Comparison of ENCODE assay signal across 23 mouse cellular contexts in the genomic region with DNA sequence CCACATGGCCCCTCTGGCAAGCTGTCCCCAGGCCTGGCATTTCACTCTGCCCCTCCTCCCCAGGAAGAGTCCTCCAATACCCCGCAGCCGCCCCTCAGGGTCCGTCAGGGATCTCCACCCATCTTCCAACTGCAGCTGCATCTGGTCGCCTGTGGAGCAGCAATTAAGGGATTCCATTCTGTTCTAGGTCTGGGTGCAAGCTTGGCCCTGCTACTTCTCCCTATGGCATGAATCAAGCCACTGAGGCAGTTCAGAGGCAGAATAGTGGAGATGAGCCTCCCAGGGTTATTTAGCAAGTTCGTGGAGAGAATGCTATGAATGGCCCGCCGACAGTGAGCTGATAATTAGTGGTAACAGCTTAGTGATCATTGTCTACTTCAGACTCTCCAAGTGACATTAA.
DNase-seq lines count a peak whose midpoint lies in the region; ATAC-seq and TF ChIP-seq lines count a peak whose summit lies in the region.
"Had no signal": no experiment of that assay in that cellular context is flagged by ENCODE, and none has a peak within 500 bp of the region (broad histone marks: within the 10 kb centered on the region; RNA-seq: fewer than 3 reads in every experiment).

No protein-coding gene starts in this region.

- DNase-seq in forebrain, embryonic 10.5 days (ENCODE audit: extremely low spot score, low spot score), result no peak
- no peak for DNase-seq in forebrain, postnatal 0 days
- no peak for DNase-seq in midbrain, embryonic 10.5 days (ENCODE audit: low spot score)
- DNase-seq in midbrain, embryonic 14.5 days, result no peak
- peak; percentile 73 for DNase-seq in Muller cell, postnatal 12 days (ENCODE audit: inconsistent ontology term)
- DNase-seq in right cerebral cortex, adult 2 months (ENCODE audit: low spot score in 2 of 2), result no peak
- DNase-seq: adrenal gland, adult 2 months; adrenal gland, postnatal 10 days; adrenal gland, postnatal 25 days; B cell, adult 2 months; cerebellum, adult 11-12 months; cerebellum, adult 2 months; cerebellum, adult 9-10 months; cerebellum, postnatal 10 days; cerebellum, postnatal 25 days had no signal

- peaks cover 87% of the 10 kb centered on the region for H3K27me3 ChIP-seq in forebrain, embryonic 12.5 days
- H3K27me3 ChIP-seq in forebrain, embryonic 10.5 days (ENCODE audit: poor library complexity, severe bottlenecking), result peaks cover 96% of the 10 kb centered on the region
- peaks cover 64% of the 10 kb centered on the region for H3K27me3 ChIP-seq in forebrain, embryonic 16.5 days (replicated peaks; ENCODE audit: control insufficient read depth, insufficient read depth, low read length)
- peaks cover 35% of the 10 kb centered on the region for H3K27me3 ChIP-seq in forebrain, postnatal 0 days (ENCODE audit: insufficient read depth, low read length)
- peaks cover 74% of the 10 kb centered on the region for H3K27me3 ChIP-seq in midbrain, embryonic 10.5 days (ENCODE audit: low read depth, poor library complexity, severe bottlenecking)
- H3K27me3 ChIP-seq in midbrain, embryonic 14.5 days (ENCODE audit: control insufficient read depth, insufficient read depth, low read length), result no peaks in the 10 kb centered on the region
- H3K27me3 ChIP-seq: CH12.LX had no signal

- no peak overlapping the region for H3K27ac ChIP-seq in forebrain, embryonic 12.5 days
- H3K27ac ChIP-seq in forebrain, embryonic 10.5 days, result no peak overlapping the region
- H3K27ac ChIP-seq in forebrain, embryonic 16.5 days (ENCODE audit: low read length), result no peak overlapping the region
- H3K27ac ChIP-seq in forebrain, postnatal 0 days (ENCODE audit: low read depth, low read length), result no peak overlapping the region
- H3K27ac ChIP-seq in midbrain, embryonic 10.5 days (replicated peaks), result 0 out of 2 replicates have a peak overlapping the region, but pooled peaks have one; percentile 1
- no peak overlapping the region for H3K27ac ChIP-seq in midbrain, embryonic 14.5 days (replicated peaks; ENCODE audit: low read depth, low read length)
- H3K27ac ChIP-seq: embryonic facial prominence, embryonic 10.5 days; embryonic facial prominence, embryonic 12.5 days; forebrain, embryonic 13.5 days had no signal

- no peak overlapping the region for H3K4me3 ChIP-seq in forebrain, embryonic 12.5 days (replicated peaks)
- no peak overlapping the region for H3K4me3 ChIP-seq in forebrain, embryonic 10.5 days
- no peak overlapping the region for H3K4me3 ChIP-seq in forebrain, embryonic 16.5 days (replicated peaks; ENCODE audit: low read length)
- H3K4me3 ChIP-seq in forebrain, postnatal 0 days (ENCODE audit: low read depth, low read length), result no peak overlapping the region
- no peak overlapping the region for H3K4me3 ChIP-seq in midbrain, embryonic 10.5 days
- H3K4me3 ChIP-seq in midbrain, embryonic 14.5 days (replicated peaks; ENCODE audit: low read depth, low read length), result no peak overlapping the region
- H3K4me3 ChIP-seq: embryonic facial prominence, embryonic 10.5 days; embryonic facial prominence, embryonic 12.5 days; forebrain, embryonic 13.5 days had no signal

- no peak for TF ChIP-seq CTCF in forebrain, postnatal 0 days (IDR thresholded peaks at IDR 0.05; ENCODE audit: low read depth)

- no peak overlapping the region for H3K9ac ChIP-seq in forebrain, embryonic 12.5 days
- no peak overlapping the region for H3K9ac ChIP-seq in forebrain, embryonic 16.5 days (replicated peaks; ENCODE audit: low read depth, low read length)
- no peak overlapping the region for H3K9ac ChIP-seq in forebrain, postnatal 0 days
- H3K9ac ChIP-seq in midbrain, embryonic 14.5 days (replicated peaks; ENCODE audit: low read length), result no peak overlapping the region
- H3K9ac ChIP-seq: embryonic facial prominence, embryonic 12.5 days; forebrain, embryonic 13.5 days had no signal

- WGBS in forebrain, embryonic 12.5 days, result 34% methylated on average over 7 of the region's 7 CpGs
- WGBS in forebrain, embryonic 10.5 days, result 44% methylated on average over 7 of the region's 7 CpGs
- WGBS in forebrain, embryonic 16.5 days, result 21% methylated on average over 7 of the region's 7 CpGs
- 11% methylated on average over 7 of the region's 7 CpGs for WGBS in forebrain, postnatal 0 days
- WGBS in midbrain, embryonic 10.5 days, result 57% methylated on average over 7 of the region's 7 CpGs
- WGBS in midbrain, embryonic 14.5 days, result 51% methylated on average over 7 of the region's 7 CpGs

- no peak overlapping the region for H3K4me2 ChIP-seq in forebrain, embryonic 12.5 days
- H3K4me2 ChIP-seq in forebrain, embryonic 16.5 days (ENCODE audit: low read length), result no peak overlapping the region
- H3K4me2 ChIP-seq in forebrain, postnatal 0 days (ENCODE audit: low read depth), result no peak overlapping the region
- H3K4me2 ChIP-seq in midbrain, embryonic 14.5 days (ENCODE audit: low read length), result no peak overlapping the region
- H3K4me2 ChIP-seq: embryonic facial prominence, embryonic 12.5 days; forebrain, embryonic 13.5 days had no signal

- no peaks in the 10 kb centered on the region for H3K9me3 ChIP-seq in forebrain, embryonic 12.5 days
- no peaks in the 10 kb centered on the region for H3K9me3 ChIP-seq in forebrain, embryonic 10.5 days
- H3K9me3 ChIP-seq in forebrain, embryonic 16.5 days (ENCODE audit: control insufficient read depth, low read length), result no peaks in the 10 kb centered on the region
- H3K9me3 ChIP-seq in forebrain, postnatal 0 days (ENCODE audit: low read length), result no peaks in the 10 kb centered on the region
- H3K9me3 ChIP-seq in midbrain, embryonic 10.5 days (replicated peaks), result no peaks in the 10 kb centered on the region
- H3K9me3 ChIP-seq in midbrain, embryonic 14.5 days (ENCODE audit: control insufficient read depth, low read length), result no peaks in the 10 kb centered on the region
- H3K9me3 ChIP-seq: embryonic facial prominence, embryonic 10.5 days; embryonic facial prominence, embryonic 12.5 days; forebrain, embryonic 13.5 days had no signal

- ATAC-seq in forebrain, embryonic 12.5 days (ENCODE audit: low FRiP score), result peak; percentile 4; the same call in 1 of the 2 replicates
- peak; percentile 31; the same call in 1 of the 2 replicates for ATAC-seq in forebrain, embryonic 16.5 days
- no peak for ATAC-seq in forebrain, postnatal 0 days
- no peak for ATAC-seq in midbrain, embryonic 14.5 days (ENCODE audit: low FRiP score, low TSS enrichment)
- ATAC-seq: CD4-positive, CD25-positive, alpha-beta regulatory T cell, adult 4 months; forebrain, embryonic 13.5 days had no signal

- no peaks in the 10 kb centered on the region for H3K36me3 ChIP-seq in forebrain, embryonic 12.5 days (replicated peaks)
- no peaks in the 10 kb centered on the region for H3K36me3 ChIP-seq in forebrain, embryonic 10.5 days (replicated peaks)
- no peaks in the 10 kb centered on the region for H3K36me3 ChIP-seq in forebrain, embryonic 16.5 days (ENCODE audit: control insufficient read depth, insufficient read depth)
- H3K36me3 ChIP-seq in forebrain, postnatal 0 days (ENCODE audit: insufficient read depth), result no peaks in the 10 kb centered on the region
- no peaks in the 10 kb centered on the region for H3K36me3 ChIP-seq in midbrain, embryonic 10.5 days
- no peaks in the 10 kb centered on the region for H3K36me3 ChIP-seq in midbrain, embryonic 14.5 days (ENCODE audit: control insufficient read depth, insufficient read depth, low read length)
- H3K36me3 ChIP-seq: embryonic facial prominence, embryonic 10.5 days; embryonic facial prominence, embryonic 12.5 days; G1E had no signal

- peaks cover 10% of the 10 kb centered on the region for H3K4me1 ChIP-seq in forebrain, embryonic 12.5 days
- H3K4me1 ChIP-seq in forebrain, embryonic 10.5 days, result peaks cover 21% of the 10 kb centered on the region
- H3K4me1 ChIP-seq in forebrain, embryonic 16.5 days (replicated peaks; ENCODE audit: control insufficient read depth, insufficient read depth, low read length), result peaks cover 9% of the 10 kb centered on the region
- no peaks in the 10 kb centered on the region for H3K4me1 ChIP-seq in forebrain, postnatal 0 days (ENCODE audit: insufficient read depth)
- H3K4me1 ChIP-seq in midbrain, embryonic 10.5 days, result peaks cover 29% of the 10 kb centered on the region
- no peaks in the 10 kb centered on the region for H3K4me1 ChIP-seq in midbrain, embryonic 14.5 days (ENCODE audit: control insufficient read depth, insufficient read depth, low read length)
- H3K4me1 ChIP-seq: embryonic facial prominence, embryonic 12.5 days had no signal

Comparison
In these comparisons a context has a peak if more than half of its experiments do, and no peak if none do; other contexts are left out.
1. ATAC-seq: peak in forebrain, embryonic 12.5 days (single experiment) and forebrain, embryonic 16.5 days (single experiment); none in forebrain, postnatal 0 days (single experiment) and midbrain, embryonic 14.5 days (single experiment).